Mouse (Mus musculus) right cerebral cortex, adult 18-20 months (tissue): ENCODE measurements at regions not wholly inside any gene's neighbourhood (a gene's known extent, or its start where the extent isn't known, plus 50 kb on each side); places are given as distances from the start of the nearest gene placed in this dataset.
A peak's percentile ranks its signal among the peaks of the same experiment; 100 is the strongest.

Source experiments
- DNase-seq: peaks from one replicate; pipeline ENCODE4 v3.0.0; 2022; ENCODE audit warnings: mixed read lengths

- no peak for DNase-seq
These were observed 145.1 kb upstream of the Id4 start for GRCm38 (mm10) chr13:48115890-48116289.

- peak; percentile 6 for DNase-seq
These were observed 134.4 kb upstream of the Id4 start for GRCm38 (mm10) chr13:48126582-48126981.

GRCm38 (mm10) chr13:48130724-48131123 lies 130.3 kb upstream of the Id4 start:
- DNase-seq, result peak; percentile 66

- no peak for DNase-seq
These were observed 129.3 kb upstream of the Id4 start for GRCm38 (mm10) chr13:48131681-48132080.

- no peak for DNase-seq
These were observed 115.1 kb upstream of the Id4 start for GRCm38 (mm10) chr13:48145976-48146375.

- no peak for DNase-seq
These were observed 114.0 kb upstream of the Id4 start for GRCm38 (mm10) chr13:48147061-48147460.

GRCm38 (mm10) chr13:48153248-48153647 lies 107.8 kb upstream of the Id4 start:
- no peak for DNase-seq

- DNase-seq, result no peak
These were observed 107.2 kb upstream of the Id4 start for GRCm38 (mm10) chr13:48153684-48154413.

- no peak for DNase-seq
These were observed 106.5 kb upstream of the Id4 start for GRCm38 (mm10) chr13:48154414-48155105.

GRCm38 (mm10) chr13:48159020-48159910 lies 101.8 kb upstream of the Id4 start:
- no peak for DNase-seq

GRCm38 (mm10) chr13:48160161-48160560 lies 100.9 kb upstream of the Id4 start:
- DNase-seq, result no peak

GRCm38 (mm10) chr13:48161339-48161738 lies 99.7 kb upstream of the Id4 start:
- no peak for DNase-seq

- no peak for DNase-seq
These were observed 96.4 kb upstream of the Id4 start for GRCm38 (mm10) chr13:48164586-48164985.

GRCm38 (mm10) chr13:48165838-48166237 lies 95.2 kb upstream of the Id4 start:
- DNase-seq, result no peak

- DNase-seq, result no peak
These were observed 93.1 kb upstream of the Id4 start for GRCm38 (mm10) chr13:48167976-48168375.

- no peak for DNase-seq
These were observed 89.6 kb upstream of the Id4 start for GRCm38 (mm10) chr13:48171309-48171953.

- DNase-seq, result no peak
These were observed 89.0 kb upstream of the Id4 start for GRCm38 (mm10) chr13:48171994-48172393.

GRCm38 (mm10) chr13:48192476-48192875 lies 68.6 kb upstream of the Id4 start:
- no peak for DNase-seq

GRCm38 (mm10) chr13:48193942-48194341 lies 67.1 kb upstream of the Id4 start:
- no peak for DNase-seq

GRCm38 (mm10) chr13:48207824-48208223 lies 53.2 kb upstream of the Id4 start:
- DNase-seq, result no peak
